Mouse (Mus musculus) kidney, embryonic 16.5 days (tissue): ENCODE results near the gene Nudt3. TPM values are rescaled to one million over a fixed set of nuclear protein-coding genes. Genes with fewer than 3 reads are reported as not detected.
A peak's percentile ranks its signal among the peaks of the same experiment; 100 is the strongest.

ENCODE experiments used
- ATAC-seq: fragments of 200-750 bp; cut with Nextera tagmentation; 2 replicates; pipeline ENCODE4 v1.8.0; 2017; ENCODE audit warnings: moderate TSS enrichment; ENCODE audit not compliant: low FRiP score, low TSS enrichment
- H3K27ac ChIP-seq: fragments of 300-500 bp; sonication (generic); 2 replicates; pipeline ENCODE4 v1.5.1; 2014; ENCODE audit warnings: low read length
- H3K27me3 ChIP-seq: fragments of 300-500 bp; sonication (generic); 2 replicates; pipeline ENCODE4 v1.6.1; 2014; ENCODE audit warnings: low read length, control low read depth, mixed read lengths; ENCODE audit not compliant: insufficient read depth
- H3K36me3 ChIP-seq: fragments of 300-500 bp; sonication (generic); 2 replicates; pipeline ENCODE4 v1.6.1; 2014; ENCODE audit warnings: low read length, control low read depth, mixed read lengths; ENCODE audit not compliant: insufficient read depth
- H3K4me1 ChIP-seq: fragments of 300-500 bp; sonication (generic); 2 replicates; pipeline ENCODE4 v1.6.1; 2014; ENCODE audit warnings: low read length, control low read depth, mixed read lengths; ENCODE audit not compliant: insufficient read depth
- H3K4me2 ChIP-seq: fragments of 300-500 bp; sonication (generic); replicated peaks from 2 replicates; pipeline ENCODE4 v1.6.1; 2014; ENCODE audit warnings: low read depth, low read length
- H3K4me3 ChIP-seq: fragments of 300-500 bp; sonication (generic); 2 replicates; pipeline ENCODE4 v1.5.1; 2014; ENCODE audit warnings: mild to moderate bottlenecking, low read length
- H3K9ac ChIP-seq: fragments of 300-500 bp; sonication (generic); replicated peaks from 2 replicates; pipeline ENCODE4 v1.6.1; 2014; ENCODE audit warnings: low read length
- H3K9me3 ChIP-seq: fragments of 300-500 bp; sonication (generic); 2 replicates; pipeline ENCODE4 v1.6.1; 2016; ENCODE audit warnings: low read length, control low read depth
- WGBS: fragments of 180-500 bp; shearing (Covaris S2); extraction: QIAGEN DNeasy Blood & Tissue Kit; methylation state at CpG from one replicate; pipeline ENCODE4 v1.1.7; 2014; 5-methylcytosine and 5-hydroxymethylcytosine counted together
- polyA plus RNA-seq: library from polyadenylated mRNA; unstranded; fragments of >200 nt; fragmentation: Nextera tagmentation; extraction: Ambion mirVana; gene quantifications from 2 replicates; pipeline ENCODE4 v1.2.1, GENCODE M21; 2015

The Nudt3 gene
- polyA plus RNA-seq, 1 experiment from 2014 or later: 84.1 TPM

DNA sequence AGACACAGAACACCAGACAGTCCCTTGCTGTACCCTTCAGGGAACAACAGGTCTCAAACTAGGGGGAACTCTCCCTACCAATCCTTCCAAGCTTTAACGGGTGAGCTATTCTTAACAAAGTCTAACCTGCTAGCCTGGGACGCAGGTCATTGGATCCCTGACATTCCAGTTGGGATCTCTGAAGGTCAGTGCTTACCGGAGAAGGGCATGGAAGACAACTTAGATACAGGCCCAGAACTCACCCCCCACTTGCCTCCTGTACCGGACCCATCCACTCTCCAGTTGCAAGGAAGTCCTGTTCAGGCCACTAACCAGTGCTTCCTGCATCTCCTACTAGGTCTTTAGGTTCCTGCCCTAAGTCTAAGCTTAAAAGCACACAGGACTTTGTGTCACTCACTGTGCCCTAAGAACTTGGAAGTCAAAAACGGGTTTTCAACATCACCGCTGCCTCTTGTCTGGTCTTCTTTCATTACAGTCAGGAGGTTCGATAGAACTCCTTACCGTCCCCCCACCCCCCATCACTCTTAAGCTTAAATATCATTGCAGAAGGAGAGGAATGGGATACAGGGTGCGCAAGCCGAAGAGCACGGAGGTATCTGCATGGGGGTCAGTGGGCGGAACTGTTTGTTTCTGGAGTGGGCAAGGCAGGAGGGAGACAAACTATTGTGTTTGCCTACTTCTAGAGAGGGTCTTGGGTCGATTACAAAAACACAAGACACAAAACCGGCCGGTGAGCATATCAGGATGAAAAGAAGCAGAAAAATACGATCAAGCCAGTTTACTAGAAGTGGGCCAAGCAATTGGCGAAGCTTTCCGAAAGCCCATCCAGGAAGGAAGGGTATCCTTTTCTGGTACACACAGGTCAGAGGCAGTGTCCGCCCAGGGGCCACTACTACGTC lies 69.0 kb downstream of the Nudt3 start:
- WGBS: 49% methylated on average over 20 of the region's 20 CpGs
- ATAC-seq: no peak
- Histone ChIP-seq H3K27me3 (no peaks in the 10 kb centered on the region), H3K9me3 (no peaks in the 10 kb centered on the region), H3K4me3 (peak overlapping the region; percentile 80), H3K27ac (peak overlapping the region; percentile 96), H3K36me3 (no peaks in the 10 kb centered on the region), H3K4me1 (peaks cover 49% of the 10 kb centered on the region), H3K4me2 (peak overlapping the region; percentile 92), H3K9ac (peak overlapping the region; percentile 92)

DNA sequence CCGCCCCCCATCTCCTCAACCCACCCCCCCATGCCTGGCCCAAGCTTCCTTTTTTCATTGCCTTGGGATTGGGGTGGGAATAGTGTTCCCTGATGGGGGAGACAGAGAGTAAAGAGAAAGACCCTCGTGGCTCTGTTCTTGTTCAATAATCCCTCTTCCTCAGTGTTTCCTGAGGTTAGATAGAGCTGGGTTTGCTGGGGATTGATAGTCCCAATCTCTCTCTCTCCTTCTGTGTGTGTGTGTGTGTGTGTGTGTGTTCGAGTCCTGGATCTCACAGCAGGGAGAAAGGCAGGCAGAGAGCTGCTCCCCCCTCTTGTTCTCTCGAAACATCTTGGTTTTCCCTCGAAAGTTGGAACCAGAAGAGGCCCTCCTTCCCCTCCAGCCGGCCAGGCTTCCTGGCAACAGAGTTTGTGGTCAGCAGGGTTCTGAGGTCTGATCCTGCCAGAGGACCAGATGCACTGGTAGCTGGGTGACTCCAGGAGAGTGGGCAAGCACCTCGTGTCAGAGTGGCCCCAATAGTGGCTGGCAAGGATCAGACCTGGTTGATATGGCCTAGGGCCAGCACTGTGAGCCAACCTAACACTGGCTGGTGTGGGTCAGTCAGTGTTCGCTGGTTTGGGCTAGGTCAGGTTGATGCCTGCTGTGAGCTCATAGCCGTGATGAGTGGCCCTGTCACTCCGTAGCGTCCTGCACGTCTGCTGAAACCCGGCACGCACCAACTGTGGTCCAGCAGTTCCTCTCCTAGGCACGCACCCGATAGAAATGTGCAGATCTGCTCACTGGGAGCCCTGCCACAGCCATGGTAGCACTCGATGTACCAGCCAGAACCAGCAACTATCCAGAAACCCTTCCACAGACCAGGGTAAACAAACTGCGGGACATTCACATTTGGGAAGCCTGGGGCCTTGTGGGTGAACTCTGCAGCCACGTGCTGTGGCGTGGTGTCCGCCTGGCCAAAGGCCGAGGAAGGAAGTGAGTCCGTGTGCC lies 70.8 kb downstream of the Nudt3 start:
- 78% methylated on average over 23 of the region's 23 CpGs for WGBS
- H3K9ac ChIP-seq: no peak overlapping the region
- ATAC-seq: no peak

DNA sequence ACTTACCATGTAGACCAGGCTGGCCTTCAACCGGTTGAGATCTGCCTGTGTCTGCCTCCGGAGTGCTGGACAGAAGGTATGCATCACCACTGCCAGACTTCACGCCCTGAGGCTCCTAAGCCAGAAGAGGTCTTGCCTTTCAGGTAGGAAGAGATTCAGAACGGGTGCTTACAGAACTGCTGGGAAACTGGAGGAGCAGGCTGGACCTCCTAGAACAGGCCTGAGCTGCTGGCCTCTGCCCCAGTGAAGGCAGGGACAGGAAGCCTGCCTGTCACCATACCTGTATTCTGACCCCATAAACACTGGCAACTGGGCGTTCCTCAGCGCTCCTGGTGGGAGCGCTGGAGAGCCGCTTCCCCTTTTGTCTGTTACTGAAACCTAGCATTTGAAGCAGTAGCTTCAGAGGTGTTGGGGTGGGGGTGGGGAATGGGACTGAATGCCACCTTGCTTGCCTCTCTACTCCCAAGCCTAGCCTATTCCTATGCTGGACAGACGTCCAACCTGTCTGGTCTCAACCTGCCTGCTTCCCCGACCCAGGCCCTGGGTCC lies 71.8 kb downstream of the Nudt3 start:
- Histone ChIP-seq H3K9me3 (no peaks in the 10 kb centered on the region), H3K4me3 (no peak overlapping the region), H3K27ac (no peak overlapping the region), H3K27me3 (no peaks in the 10 kb centered on the region), H3K4me2 (no peak overlapping the region), H3K36me3 (no peaks in the 10 kb centered on the region), H3K4me1 (peaks cover 35% of the 10 kb centered on the region), H3K9ac (no peak overlapping the region)
- ATAC-seq: no peak
- 64% methylated on average over 10 of the region's 10 CpGs for WGBS

More for the DNA sequence above, 70.8 kb downstream of the Nudt3 start:
- Histone ChIP-seq H3K36me3 (no peaks in the 10 kb centered on the region), H3K4me1 (peaks cover 38% of the 10 kb centered on the region), H3K4me2 (no peak overlapping the region), H3K9me3 (no peaks in the 10 kb centered on the region), H3K27ac (no peak overlapping the region), H3K27me3 (no peaks in the 10 kb centered on the region), H3K4me3 (no peak overlapping the region)

DNA sequence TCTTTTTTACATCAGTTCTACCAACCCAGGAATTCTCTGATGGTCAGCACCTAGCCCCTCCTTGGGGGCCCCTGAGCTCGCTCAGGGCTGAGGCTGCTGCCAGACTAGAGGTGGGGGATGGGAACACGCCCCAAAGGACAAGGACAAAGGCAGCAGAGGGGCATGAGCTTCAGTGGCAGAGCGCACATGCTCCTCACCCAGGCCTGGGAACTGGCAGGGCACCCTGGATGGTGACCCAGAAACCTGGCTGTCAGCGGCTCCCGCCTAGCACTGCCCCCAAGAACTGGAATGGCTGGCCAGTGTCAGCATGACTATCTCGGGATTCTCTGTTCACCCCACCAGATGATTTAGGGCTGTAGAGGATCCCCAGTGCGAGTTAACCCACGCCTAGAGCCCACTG lies 74.1 kb downstream of the Nudt3 start:
- Histone ChIP-seq H3K27ac (no peak overlapping the region), H3K27me3 (no peaks in the 10 kb centered on the region), H3K4me2 (no peak overlapping the region), H3K36me3 (no peaks in the 10 kb centered on the region), H3K4me3 (no peak overlapping the region), H3K9me3 (no peaks in the 10 kb centered on the region), H3K4me1 (peaks cover 16% of the 10 kb centered on the region), H3K9ac (peak overlapping the region; percentile 28; the same call in 1 of the 2 replicates)
- WGBS: 48% methylated on average over 8 of the region's 8 CpGs
- no peak for ATAC-seq

DNA sequence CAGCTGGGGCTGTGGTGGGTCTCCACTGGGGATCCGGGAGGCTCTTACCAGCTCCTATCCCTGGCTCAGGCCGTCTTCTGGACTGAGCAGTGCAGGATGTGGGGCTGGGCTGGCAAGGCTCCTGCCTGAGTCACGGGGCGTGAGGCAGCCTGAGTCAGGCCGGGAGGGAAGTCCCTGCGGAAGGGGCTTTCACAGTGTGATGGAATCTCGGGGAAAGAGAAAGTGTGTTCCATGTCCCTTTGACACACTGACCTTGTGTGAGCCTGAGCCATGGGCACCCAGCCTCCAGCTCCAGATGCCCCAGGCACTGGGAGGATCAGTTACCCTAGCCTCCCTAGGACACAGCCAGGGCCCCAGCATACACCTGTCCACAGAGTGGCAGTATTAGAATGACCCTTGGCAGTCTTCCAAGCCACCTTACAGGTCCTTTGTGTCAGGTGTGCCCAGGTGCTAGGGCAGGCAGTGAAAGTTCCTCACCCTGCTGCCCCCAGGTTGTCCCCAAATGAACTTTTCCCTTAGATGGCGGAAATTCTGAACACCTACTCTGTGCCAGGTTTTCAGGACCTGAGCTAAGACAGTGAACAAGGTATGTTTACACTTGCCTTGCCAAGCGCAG lies 75.9 kb downstream of the Nudt3 start:
- Histone ChIP-seq H3K9me3 (no peaks in the 10 kb centered on the region), H3K9ac (no peak overlapping the region), H3K4me2 (no peak overlapping the region), H3K27me3 (no peaks in the 10 kb centered on the region), H3K4me1 (peaks cover 11% of the 10 kb centered on the region), H3K4me3 (no peak overlapping the region), H3K36me3 (no peaks in the 10 kb centered on the region), H3K27ac (no peak overlapping the region)
- 58% methylated on average over 9 of the region's 9 CpGs for WGBS
- peak; percentile 61; the same call in 1 of the 2 replicates for ATAC-seq

DNA sequence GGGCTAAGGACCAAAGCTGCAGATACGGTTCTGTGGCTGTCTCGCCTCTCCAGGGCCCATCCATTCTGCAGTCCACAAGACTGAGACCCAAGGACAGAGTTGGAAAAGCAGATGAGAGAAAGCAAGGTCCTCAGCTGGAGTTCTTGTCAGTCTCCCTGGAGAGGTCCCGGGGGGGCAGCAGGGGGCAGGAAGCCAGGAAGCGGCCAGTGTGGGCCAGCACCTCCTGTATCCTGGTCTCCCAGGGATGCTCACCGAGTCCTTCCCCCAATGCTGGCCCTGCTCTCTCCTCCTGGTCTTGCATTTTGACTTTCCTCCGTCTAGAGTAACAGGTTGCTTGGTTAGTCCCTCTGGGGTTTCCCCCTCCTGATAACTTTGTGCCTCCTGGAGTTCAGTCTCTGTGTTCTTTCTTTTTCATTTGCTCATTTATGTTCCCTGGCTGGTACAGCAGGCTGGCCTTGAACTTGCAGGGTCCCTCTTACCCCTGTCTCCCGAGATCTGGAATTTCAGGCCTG lies 76.7 kb downstream of the Nudt3 start:
- Histone ChIP-seq H3K9me3 (no peaks in the 10 kb centered on the region), H3K4me1 (peaks cover 11% of the 10 kb centered on the region), H3K4me2 (no peak overlapping the region), H3K27ac (no peak overlapping the region), H3K27me3 (no peaks in the 10 kb centered on the region), H3K36me3 (no peaks in the 10 kb centered on the region), H3K4me3 (no peak overlapping the region), H3K9ac (no peak overlapping the region)
- ATAC-seq: no peak
- WGBS: 68% methylated on average over 7 of the region's 7 CpGs

DNA sequence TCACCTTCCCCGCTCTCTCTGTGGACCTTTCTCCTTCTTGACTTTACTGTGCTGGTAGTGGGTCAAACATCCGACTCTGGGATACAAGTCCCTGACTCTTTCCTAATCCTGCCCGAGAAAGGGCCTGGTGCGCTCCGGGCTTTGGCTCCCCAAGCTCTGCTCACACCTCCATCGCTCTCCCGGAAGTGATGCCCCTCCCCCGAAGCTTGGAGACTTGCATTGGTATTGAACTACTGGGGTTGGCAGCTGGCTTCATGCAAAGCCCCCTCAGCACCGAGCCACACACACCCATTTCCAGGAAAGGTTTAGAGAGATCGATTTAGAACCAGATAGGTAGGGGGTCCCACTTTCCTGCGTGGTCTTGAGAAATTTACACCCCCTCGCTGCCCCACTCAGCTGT lies 77.3 kb downstream of the Nudt3 start:
- Histone ChIP-seq H3K4me3 (no peak overlapping the region), H3K4me2 (no peak overlapping the region), H3K27me3 (no peaks in the 10 kb centered on the region), H3K9ac (no peak overlapping the region), H3K4me1 (peaks cover 11% of the 10 kb centered on the region), H3K9me3 (no peaks in the 10 kb centered on the region), H3K27ac (no peak overlapping the region), H3K36me3 (no peaks in the 10 kb centered on the region)
- WGBS: 52% methylated on average over 12 of the region's 12 CpGs
- ATAC-seq: no peak

DNA sequence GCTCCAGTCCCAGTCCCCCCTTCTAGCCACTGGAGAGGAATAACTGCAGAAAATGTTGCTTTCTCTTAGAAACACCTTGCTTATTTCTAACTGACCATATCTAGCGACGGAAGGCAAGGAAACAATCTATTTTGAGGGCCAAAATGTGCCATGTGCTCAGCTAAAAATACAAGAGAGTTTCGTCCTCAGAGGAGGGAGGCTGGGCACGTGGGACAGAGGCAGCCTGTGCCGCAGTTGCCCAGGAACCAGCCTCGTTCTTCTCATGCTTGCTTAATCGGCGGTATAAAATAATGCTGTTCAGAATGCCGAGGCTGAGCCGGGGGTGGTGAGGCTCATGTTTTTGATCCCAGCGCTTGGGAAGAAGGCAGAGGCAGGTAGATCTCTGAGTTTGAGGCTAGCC lies 78.7 kb downstream of the Nudt3 start:
- H3K27ac ChIP-seq: no peak overlapping the region
- no peak overlapping the region for H3K9ac ChIP-seq
- H3K4me3 ChIP-seq: no peak overlapping the region
- no peak for ATAC-seq
- peaks cover 9% of the 10 kb centered on the region for H3K4me1 ChIP-seq
- H3K36me3 ChIP-seq: no peaks in the 10 kb centered on the region
- H3K4me2 ChIP-seq: no peak overlapping the region
- 81% methylated on average over 11 of the region's 11 CpGs for WGBS
- no peaks in the 10 kb centered on the region for H3K9me3 ChIP-seq
- H3K27me3 ChIP-seq: no peaks in the 10 kb centered on the region

DNA sequence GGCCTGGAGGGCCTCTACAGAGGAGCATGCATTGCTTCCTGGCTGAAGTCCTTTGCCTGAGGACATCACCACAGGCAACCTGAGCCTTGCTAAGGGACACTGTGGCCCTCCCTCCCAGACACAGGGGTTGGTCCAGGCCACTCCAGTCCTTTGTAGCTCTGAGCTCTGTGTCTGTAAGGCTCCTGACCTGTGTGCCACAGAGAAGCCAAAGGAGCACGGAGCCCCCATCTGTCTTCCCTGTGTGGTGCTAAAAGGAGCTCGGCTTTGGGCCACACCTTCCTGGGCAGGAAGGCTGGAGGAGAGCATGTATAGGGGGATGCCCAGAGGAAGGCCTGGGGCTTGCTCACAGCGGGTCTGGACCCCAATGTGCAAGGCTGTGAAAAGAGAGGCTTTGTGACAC lies 81.3 kb downstream of the Nudt3 start:
- 55% methylated on average over 3 of the region's 3 CpGs for WGBS
- H3K4me1 ChIP-seq: no peaks in the 10 kb centered on the region
- H3K27ac ChIP-seq: no peak overlapping the region
- H3K4me2 ChIP-seq: no peak overlapping the region
- no peak overlapping the region for H3K9ac ChIP-seq
- ATAC-seq: no peak; the same call in 1 of the 2 replicates
- no peaks in the 10 kb centered on the region for H3K27me3 ChIP-seq
- no peaks in the 10 kb centered on the region for H3K9me3 ChIP-seq
- no peaks in the 10 kb centered on the region for H3K36me3 ChIP-seq
- H3K4me3 ChIP-seq: no peak overlapping the region
